Mouse (Mus musculus): ENCODE data around the gene Tbc1d24. TPM values are rescaled to one million over a fixed set of nuclear protein-coding genes. Genes with fewer than 3 reads are reported as not detected.

Gene Tbc1d24
- polyA plus RNA-seq, 1 experiment from 2014 or later, result 8.5 TPM

DNA sequence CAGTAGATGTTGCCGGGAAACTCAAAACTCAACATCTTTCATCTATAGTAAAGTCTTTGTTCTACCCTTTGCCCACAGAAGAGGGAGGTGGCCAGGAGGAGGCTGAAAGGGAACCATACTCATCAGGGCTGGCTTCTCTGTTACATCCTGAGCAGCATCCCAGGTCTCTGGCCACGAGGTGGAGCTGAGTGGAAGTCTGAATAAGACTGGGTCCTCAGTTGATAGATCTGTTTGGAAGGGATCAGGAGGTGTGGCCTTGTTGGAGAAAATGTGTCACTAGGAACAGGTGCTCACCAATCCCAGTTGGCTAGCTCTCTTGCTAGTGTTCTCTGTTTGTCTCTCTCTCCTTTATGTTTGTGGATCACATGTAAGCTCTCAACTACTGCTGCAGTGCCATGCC, 10.0 kb downstream of the Tbc1d24 start:
- H3K4me3 ChIP-seq (replicated peaks), result no peak overlapping the region
- H3K9ac ChIP-seq, result no peak overlapping the region
- H3K36me3 ChIP-seq (replicated peaks), result no peaks in the 10 kb centered on the region
- H3K9me3 ChIP-seq, result no peaks in the 10 kb centered on the region
- H3K27me3 ChIP-seq, result no peaks in the 10 kb centered on the region
- WGBS, result 79% methylated on average over 2 of the region's 2 CpGs
- H3K27ac ChIP-seq, result no peak overlapping the region
- no peak for ATAC-seq (ENCODE audit: low FRiP score)
- H3K4me1 ChIP-seq, result peaks cover 8% of the 10 kb centered on the region
- H3K4me2 ChIP-seq, result no peak overlapping the region

DNA sequence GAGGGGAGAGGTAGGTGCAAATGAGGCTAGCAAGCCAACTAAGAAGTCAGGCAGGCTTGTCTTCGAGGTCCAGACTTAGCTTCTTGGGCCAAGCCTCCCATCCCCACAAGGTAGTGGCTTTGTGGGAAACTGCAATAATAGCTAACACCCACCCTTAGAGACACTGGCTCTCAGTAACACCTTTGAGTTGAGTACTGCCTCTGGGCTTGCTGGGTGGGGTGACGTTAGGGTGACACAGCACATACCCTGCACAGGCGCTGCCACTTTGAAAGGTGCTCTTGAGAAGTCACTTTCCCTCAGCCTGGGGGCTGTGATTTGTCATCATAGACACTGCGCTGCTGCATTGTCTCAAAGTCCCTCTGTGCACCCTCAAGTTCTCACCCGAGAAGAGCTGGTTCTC, 11.6 kb downstream of the Tbc1d24 start:
- Histone ChIP-seq H3K4me2 (no peak overlapping the region), H3K4me1 (peaks cover 8% of the 10 kb centered on the region), H3K9ac (no peak overlapping the region), H3K4me3 (replicated peaks) (no peak overlapping the region), H3K9me3 (no peaks in the 10 kb centered on the region), H3K27ac (no peak overlapping the region), H3K27me3 (no peaks in the 10 kb centered on the region), H3K36me3 (replicated peaks) (no peaks in the 10 kb centered on the region; the same call in 1 of the 2 replicates)
- 85% methylated on average over 5 of the region's 5 CpGs for whole genome bisulfite sequencing
- ATAC-seq (ENCODE audit: low FRiP score), result no peak

DNA sequence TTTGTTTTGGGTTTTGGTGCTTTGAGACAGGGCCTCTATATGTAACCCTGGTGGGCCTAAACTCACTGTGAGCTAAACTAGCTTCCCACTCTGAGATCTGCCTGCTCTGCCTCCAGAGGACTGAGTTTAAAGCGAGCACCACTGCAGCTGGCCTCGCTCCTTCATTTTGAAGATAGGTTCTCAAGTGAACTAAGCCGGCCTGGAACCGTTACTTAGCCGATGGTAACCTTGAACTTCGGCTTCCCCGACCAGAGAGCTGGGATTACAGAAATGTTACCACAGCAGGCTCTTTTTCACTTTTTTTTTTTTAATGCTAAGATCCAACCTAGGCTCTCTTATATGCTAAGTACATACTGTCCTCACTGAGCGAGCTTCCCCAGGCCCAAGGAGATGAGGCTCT, 12.1 kb downstream of the Tbc1d24 start:
- H3K9me3 ChIP-seq, result no peaks in the 10 kb centered on the region
- H3K27ac ChIP-seq, result no peak overlapping the region
- no peak overlapping the region for H3K9ac ChIP-seq
- WGBS, result 92% methylated on average over 8 of the region's 8 CpGs
- no peak for ATAC-seq (ENCODE audit: low FRiP score)
- no peak overlapping the region for H3K4me3 ChIP-seq (replicated peaks)
- no peaks in the 10 kb centered on the region; the same call in 1 of the 2 replicates for H3K36me3 ChIP-seq (replicated peaks)
- peaks cover 8% of the 10 kb centered on the region for H3K4me1 ChIP-seq
- H3K4me2 ChIP-seq, result no peak overlapping the region
- no peaks in the 10 kb centered on the region for H3K27me3 ChIP-seq

DNA sequence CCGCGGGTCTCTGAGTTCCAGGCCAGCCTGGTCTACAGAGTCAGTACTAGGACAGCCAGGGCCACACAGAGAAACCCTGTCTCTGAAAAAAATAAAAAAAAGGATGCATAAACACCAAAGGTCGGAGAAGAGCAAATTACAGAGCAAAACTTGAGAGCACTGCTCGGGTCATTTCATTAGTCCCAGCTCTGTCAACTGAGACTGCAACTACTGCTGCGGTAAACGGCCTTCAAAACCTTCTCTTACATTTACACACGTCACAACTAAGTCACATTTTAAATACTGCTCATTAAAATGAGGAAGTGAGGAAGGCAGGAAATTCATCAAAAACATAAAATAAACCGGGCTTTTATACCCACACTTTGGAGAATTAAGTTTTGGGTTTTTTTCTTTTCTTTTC, 12.5 kb downstream of the Tbc1d24 start:
- Histone ChIP-seq H3K4me1 (peaks cover 8% of the 10 kb centered on the region), H3K36me3 (replicated peaks) (no peaks in the 10 kb centered on the region; the same call in 1 of the 2 replicates), H3K4me3 (replicated peaks) (no peak overlapping the region), H3K27me3 (no peaks in the 10 kb centered on the region), H3K4me2 (no peak overlapping the region), H3K9ac (no peak overlapping the region), H3K9me3 (no peaks in the 10 kb centered on the region), H3K27ac (no peak overlapping the region)
- WGBS, result 86% methylated on average over 8 of the region's 8 CpGs
- no peak for ATAC-seq (ENCODE audit: low FRiP score)

DNA sequence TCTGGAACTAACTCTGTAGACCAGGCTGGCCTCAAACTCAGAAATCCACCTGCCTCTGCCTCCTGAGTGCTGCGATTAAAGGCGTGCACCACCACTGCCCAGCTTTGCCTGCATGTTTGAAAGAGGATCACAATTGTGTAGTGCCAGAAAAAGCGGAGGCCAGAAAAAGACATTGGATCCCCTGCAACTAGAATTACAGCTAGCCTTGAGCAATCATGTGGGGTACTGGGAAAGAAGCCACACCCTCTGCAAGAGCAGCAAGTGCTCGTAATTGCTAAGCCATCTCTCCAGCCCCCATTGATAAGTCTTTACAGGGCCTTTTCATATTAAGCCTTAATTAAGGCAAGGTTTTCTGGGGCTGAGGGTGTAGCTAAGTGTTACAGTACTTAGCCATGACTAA, 13.9 kb downstream of the Tbc1d24 start:
- ATAC-seq (ENCODE audit: low FRiP score), result no peak
- H3K4me2 ChIP-seq, result no peak overlapping the region
- 66% methylated on average over 4 of the region's 4 CpGs for WGBS
- no peak overlapping the region for H3K4me3 ChIP-seq (replicated peaks)
- no peaks in the 10 kb centered on the region for H3K27me3 ChIP-seq
- no peaks in the 10 kb centered on the region for H3K9me3 ChIP-seq
- H3K27ac ChIP-seq, result no peak overlapping the region
- peaks cover 8% of the 10 kb centered on the region; the same call in 1 of the 2 replicates for H3K4me1 ChIP-seq
- H3K9ac ChIP-seq, result no peak overlapping the region
- H3K36me3 ChIP-seq (replicated peaks), result no peaks in the 10 kb centered on the region; the same call in 1 of the 2 replicates

DNA sequence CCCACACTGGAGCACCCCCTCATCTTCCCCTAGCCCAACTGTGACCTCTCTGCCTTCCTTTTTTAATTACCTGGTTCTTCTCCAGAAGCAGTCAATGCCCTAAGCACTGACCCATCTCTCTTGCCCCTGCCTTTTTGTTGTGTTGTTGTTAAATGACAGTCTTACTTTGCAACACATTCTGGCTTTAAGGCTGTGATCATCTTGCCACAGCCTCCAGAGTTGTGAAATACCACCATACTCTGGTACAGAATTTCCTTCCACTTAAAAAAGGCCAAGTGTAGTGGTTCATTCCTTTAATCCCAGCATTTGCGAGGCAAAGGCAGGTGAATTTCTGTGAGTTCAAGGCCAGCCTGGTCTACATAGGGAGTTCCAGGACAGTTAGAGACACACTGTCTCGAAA, 14.4 kb downstream of the Tbc1d24 start:
- Histone ChIP-seq H3K4me3 (replicated peaks) (no peak overlapping the region), H3K4me1 (peaks cover 8% of the 10 kb centered on the region; the same call in 1 of the 2 replicates), H3K9ac (no peak overlapping the region), H3K4me2 (no peak overlapping the region), H3K36me3 (replicated peaks) (peaks cover under 1% of the 10 kb centered on the region; the same call in 1 of the 2 replicates), H3K27me3 (no peaks in the 10 kb centered on the region), H3K27ac (no peak overlapping the region), H3K9me3 (no peaks in the 10 kb centered on the region)
- 95% methylated on average over 2 of the region's 2 CpGs for WGBS
- no peak for ATAC-seq (ENCODE audit: low FRiP score)

DNA sequence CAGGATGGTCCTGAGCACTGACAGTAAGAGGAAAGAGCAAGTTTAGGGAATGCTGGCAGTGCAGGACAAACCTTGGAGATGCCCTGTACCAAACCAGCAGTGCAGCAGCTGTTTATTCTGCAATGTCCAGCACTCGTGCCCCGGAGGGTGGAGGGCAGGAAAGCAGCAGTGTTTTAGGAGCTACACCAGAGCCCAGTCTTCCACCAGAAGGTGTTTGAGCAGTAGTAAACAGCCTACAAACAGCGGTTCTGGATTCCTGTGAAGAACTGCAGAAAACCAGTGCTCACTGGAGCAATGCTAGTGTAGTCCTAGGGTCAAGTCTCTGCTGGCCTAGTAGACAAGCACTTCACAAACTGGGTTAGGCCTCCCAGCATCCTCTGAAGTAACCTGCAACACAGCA, 31.1 kb downstream of the Tbc1d24 start:
- no peak for ATAC-seq (ENCODE audit: low FRiP score)
- Histone ChIP-seq H3K27ac (no peak overlapping the region), H3K9me3 (no peaks in the 10 kb centered on the region), H3K36me3 (replicated peaks) (no peaks in the 10 kb centered on the region), H3K4me2 (no peak overlapping the region), H3K27me3 (0 out of 2 replicates have a peak, but pooled peaks cover 4% of the 10 kb centered on the region), H3K9ac (no peak overlapping the region), H3K4me1 (peaks cover 6% of the 10 kb centered on the region), H3K4me3 (replicated peaks) (no peak overlapping the region)
- WGBS, result 86% methylated on average over 3 of the region's 3 CpGs

DNA sequence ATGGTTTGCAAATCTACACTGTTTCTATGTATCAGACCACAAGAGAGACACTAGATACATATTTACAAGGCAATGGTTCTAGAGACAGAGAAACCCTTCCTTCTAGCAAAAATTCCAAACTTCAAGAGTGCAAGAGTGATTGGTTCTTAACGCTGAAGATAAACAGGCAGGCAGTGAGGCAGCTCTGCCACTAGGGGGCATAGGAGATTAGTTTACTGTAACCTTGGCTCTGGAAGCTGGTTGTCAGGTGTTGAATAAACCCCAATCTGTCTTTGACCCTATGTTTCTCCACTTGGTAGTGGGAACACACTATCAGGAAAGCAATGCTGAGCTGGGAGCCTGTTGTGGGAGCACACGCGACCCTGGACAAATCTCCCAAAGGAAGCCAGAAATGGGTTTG, 31.9 kb downstream of the Tbc1d24 start:
- Histone ChIP-seq H3K4me1 (peaks cover 8% of the 10 kb centered on the region), H3K9ac (no peak overlapping the region), H3K4me2 (no peak overlapping the region), H3K27me3 (0 out of 2 replicates have a peak, but pooled peaks cover 4% of the 10 kb centered on the region), H3K27ac (no peak overlapping the region), H3K36me3 (replicated peaks) (no peaks in the 10 kb centered on the region), H3K4me3 (replicated peaks) (no peak overlapping the region), H3K9me3 (no peaks in the 10 kb centered on the region)
- WGBS, result 5% methylated on average over 3 of the region's 3 CpGs
- no peak for ATAC-seq (ENCODE audit: low FRiP score)

DNA sequence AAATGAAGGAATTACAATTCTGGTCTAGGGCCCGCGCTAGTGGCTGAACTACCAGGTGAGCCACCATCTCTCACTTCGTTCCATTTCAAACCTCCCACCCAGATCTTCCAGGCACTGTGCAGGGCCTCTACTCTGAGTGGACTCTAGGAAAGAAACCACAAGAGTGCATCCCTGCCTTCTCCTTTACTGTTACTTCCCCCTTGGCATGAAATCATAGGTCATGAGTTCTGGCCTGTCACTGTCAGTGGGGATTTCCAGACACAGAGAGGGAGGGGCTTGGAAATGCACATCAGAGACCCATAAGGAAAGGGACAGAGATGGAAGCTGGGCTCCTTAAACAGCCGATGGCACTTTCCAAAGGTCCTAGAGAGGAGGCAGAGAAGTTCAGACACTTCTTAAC, 33.6 kb downstream of the Tbc1d24 start:
- no peak for ATAC-seq (ENCODE audit: low FRiP score)
- Histone ChIP-seq H3K4me3 (replicated peaks) (no peak overlapping the region), H3K9me3 (no peaks in the 10 kb centered on the region), H3K4me1 (peaks cover 23% of the 10 kb centered on the region), H3K4me2 (no peak overlapping the region), H3K27me3 (0 out of 2 replicates have a peak, but pooled peaks cover 4% of the 10 kb centered on the region), H3K9ac (no peak overlapping the region), H3K36me3 (replicated peaks) (peaks cover 8% of the 10 kb centered on the region; the same call in 1 of the 2 replicates), H3K27ac (no peak overlapping the region)
- 97% methylated on average over 4 of the region's 4 CpGs for WGBS

DNA sequence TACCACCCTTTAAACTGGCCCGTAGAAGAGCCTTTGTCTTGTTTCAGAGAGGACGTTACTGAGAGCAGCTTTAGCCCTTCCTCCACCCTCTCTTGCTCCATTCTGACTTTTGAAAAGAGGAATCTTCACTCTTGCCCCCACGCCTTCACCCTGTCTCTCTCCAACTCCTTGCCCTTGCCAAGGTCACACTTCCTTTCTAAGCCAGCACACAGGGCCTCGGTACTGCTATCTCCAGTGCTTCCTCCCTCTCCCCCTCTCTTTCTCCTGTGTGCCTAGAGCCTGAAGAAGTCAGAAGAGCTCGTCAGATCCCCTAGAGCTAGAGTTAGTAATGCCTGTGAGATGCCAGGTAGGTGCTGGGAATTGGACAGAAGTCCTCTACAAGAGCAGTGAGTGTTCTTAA, 34.6 kb downstream of the Tbc1d24 start:
- Histone ChIP-seq H3K27me3 (0 out of 2 replicates have a peak, but pooled peaks cover 4% of the 10 kb centered on the region), H3K27ac (no peak overlapping the region), H3K9ac (no peak overlapping the region), H3K36me3 (replicated peaks) (peaks cover 12% of the 10 kb centered on the region), H3K4me3 (replicated peaks) (no peak overlapping the region), H3K4me1 (peaks cover 24% of the 10 kb centered on the region), H3K4me2 (no peak overlapping the region), H3K9me3 (no peaks in the 10 kb centered on the region)
- 87% methylated on average over 5 of the region's 5 CpGs for WGBS
- no peak for ATAC-seq (ENCODE audit: low FRiP score)

DNA sequence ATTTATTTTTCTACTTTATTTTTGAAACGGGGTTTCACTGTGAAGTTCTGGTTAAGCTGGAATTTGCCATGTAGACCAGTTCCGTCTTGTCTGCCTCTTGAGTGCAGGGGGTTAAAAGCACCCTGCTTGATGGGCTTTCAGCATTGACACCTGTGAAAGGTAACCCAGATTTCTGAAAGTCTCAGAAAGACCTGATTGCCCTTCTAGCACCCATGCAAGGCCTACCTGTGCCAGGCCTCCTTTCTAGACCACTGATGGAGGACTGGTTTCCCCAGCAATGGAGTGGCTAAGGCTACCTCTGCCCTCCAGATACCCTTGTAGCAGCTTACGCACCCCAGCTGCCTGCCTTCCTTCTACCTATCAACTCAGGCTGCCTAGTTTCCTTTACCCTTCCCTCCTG, 35.2 kb downstream of the Tbc1d24 start:
- H3K27ac ChIP-seq, result peak overlapping the region; percentile 96; the same call in 1 of the 2 replicates
- peak overlapping the region; percentile 93 for H3K4me3 ChIP-seq (replicated peaks)
- 64% methylated on average over 3 of the region's 3 CpGs for WGBS
- H3K4me1 ChIP-seq, result peaks cover 24% of the 10 kb centered on the region
- no peak for ATAC-seq (ENCODE audit: low FRiP score)
- H3K4me2 ChIP-seq, result peak overlapping the region; percentile 92
- peak overlapping the region; percentile 89 for H3K9ac ChIP-seq
- H3K27me3 ChIP-seq, result 0 out of 2 replicates have a peak, but pooled peaks cover 4% of the 10 kb centered on the region
- peaks cover 19% of the 10 kb centered on the region for H3K36me3 ChIP-seq (replicated peaks)
- H3K9me3 ChIP-seq, result no peaks in the 10 kb centered on the region

DNA sequence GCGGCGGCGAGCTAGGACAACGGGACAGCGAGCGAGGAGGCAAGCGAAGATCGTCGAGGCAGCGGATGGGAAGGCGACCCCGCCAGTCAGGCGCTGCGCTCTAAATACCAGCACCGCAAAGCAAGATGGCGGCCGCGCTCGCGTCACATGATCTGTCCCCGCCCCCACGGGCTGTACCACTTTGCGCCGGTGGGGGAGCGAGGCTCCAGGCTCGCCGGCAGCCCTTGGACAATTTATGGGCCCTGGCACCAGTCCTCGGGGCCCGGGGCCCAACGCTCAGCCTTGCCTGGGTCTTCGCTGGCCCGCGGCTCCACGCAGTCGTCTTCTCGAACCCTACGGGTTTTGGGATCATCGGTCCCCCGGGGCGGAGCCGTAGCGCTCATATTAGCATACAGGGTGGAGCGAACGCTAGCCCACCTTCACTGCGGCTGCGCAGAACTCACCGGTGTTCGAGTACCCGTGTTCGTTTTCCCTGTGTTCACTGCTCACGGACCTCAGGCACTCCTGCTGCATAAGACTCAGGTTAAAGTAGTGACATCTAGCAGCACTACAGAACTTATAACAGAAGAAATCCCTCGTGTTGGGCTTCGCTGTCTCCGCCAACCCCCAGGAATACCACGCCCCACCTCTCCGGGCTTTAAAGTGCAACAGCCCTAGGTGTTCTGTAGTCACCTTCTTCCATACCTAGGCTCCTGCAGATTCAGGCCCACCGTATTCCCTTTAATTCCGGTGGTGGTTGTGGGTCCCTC, 35.9 kb downstream of the Tbc1d24 start, which contains the start of gene Atp6v0c:
Atp6v0c (minus strand) TSS at position 386 of the 749 bp plus-strand sequence.
- no peaks in the 10 kb centered on the region for H3K9me3 ChIP-seq
- H3K4me2 ChIP-seq, result peak within 1 kb of the TSS; percentile 92
- ATAC-seq (ENCODE audit: low FRiP score), result peak; percentile 93
- peak within 1 kb of the TSS; percentile 96 for H3K27ac ChIP-seq
- H3K9ac ChIP-seq, result peak within 1 kb of the TSS; percentile 89
- H3K27me3 ChIP-seq, result 0 out of 2 replicates have a peak, but pooled peaks cover 4% of the 10 kb centered on the region
- H3K36me3 ChIP-seq (replicated peaks), result peaks cover 25% of the 10 kb centered on the region
- peaks cover 24% of the 10 kb centered on the region for H3K4me1 ChIP-seq
- WGBS, result under 1% methylated on average over 56 of the region's 58 CpGs
- H3K4me3 ChIP-seq (replicated peaks), result peak within 1 kb of the TSS; percentile 93

Measured in forebrain, embryonic 12.5 days (tissue).